10 mouse cellular contexts compared by ENCODE assay signal in genomic region chr14:78525611-78526457, GRCm38 (mm10). TPM values are rescaled to one million over a fixed set of nuclear protein-coding genes. Genes with fewer than 3 reads are reported as not detected.
DNase-seq lines count a peak whose midpoint lies in the region; ATAC-seq and TF ChIP-seq lines count a peak whose summit lies in the region.
"Had no signal": no experiment of that assay in that cellular context is flagged by ENCODE, and none has a peak within 500 bp of the region (broad histone marks: within the 10 kb centered on the region; RNA-seq: fewer than 3 reads in every experiment).

No protein-coding gene starts in this region.

- H3K4me2 ChIP-seq in heart, embryonic 13.5 days = no peak overlapping the region
- H3K4me2 ChIP-seq in lung, postnatal 0 days (replicated peaks; ENCODE audit: low read depth, low read length) = no peak overlapping the region
- H3K4me2 ChIP-seq in liver, embryonic 13.5 days = no peak overlapping the region
- no peak overlapping the region for H3K4me2 ChIP-seq in stomach, postnatal 0 days (replicated peaks; ENCODE audit: low read depth)

- no peaks in the 10 kb centered on the region for H3K9me3 ChIP-seq in heart, embryonic 13.5 days
- no peaks in the 10 kb centered on the region for H3K9me3 ChIP-seq in lung, postnatal 0 days (ENCODE audit: low read length)
- no peaks in the 10 kb centered on the region for H3K9me3 ChIP-seq in liver, embryonic 13.5 days (replicated peaks)
- no peaks in the 10 kb centered on the region for H3K9me3 ChIP-seq in stomach, postnatal 0 days (ENCODE audit: control insufficient read depth, low read length)

- peaks cover 63% of the 10 kb centered on the region for H3K4me1 ChIP-seq in heart, embryonic 13.5 days
- peaks cover 18% of the 10 kb centered on the region for H3K4me1 ChIP-seq in heart, adult 2 months (ENCODE audit: control insufficient read depth, insufficient read depth, low read length)
- peaks cover 22% of the 10 kb centered on the region; the same call in 1 of the 2 replicates for H3K4me1 ChIP-seq in lung, postnatal 0 days (ENCODE audit: insufficient read depth, low read depth, low read length)
- peaks cover 53% of the 10 kb centered on the region for H3K4me1 ChIP-seq in liver, embryonic 13.5 days (replicated peaks)
- peaks cover 8% of the 10 kb centered on the region; the same call in 1 of the 2 replicates for H3K4me1 ChIP-seq in stomach, postnatal 0 days (replicated peaks; ENCODE audit: control insufficient read depth, insufficient read depth)

- TF ChIP-seq POLR2A in heart, adult 2 months (IDR thresholded peaks at IDR 0.05; ENCODE audit: insufficient read depth, low read depth, low read length) = no peak

- WGBS in heart, embryonic 13.5 days = 87% methylated on average over 3 of the region's 3 CpGs
- WGBS in heart, adult 2 months = 92% methylated on average over 3 of the region's 3 CpGs
- 93% methylated on average over 3 of the region's 3 CpGs for WGBS in lung, postnatal 0 days
- WGBS in liver, embryonic 13.5 days (ENCODE audit: insufficient replicate concordance) = 90% methylated on average over 3 of the region's 3 CpGs
- 88% methylated on average over 3 of the region's 3 CpGs for WGBS in stomach, postnatal 0 days

- H3K9ac ChIP-seq in heart, embryonic 13.5 days = peak overlapping the region; percentile 28; the same call in 1 of the 2 replicates
- no peak overlapping the region for H3K9ac ChIP-seq in heart, adult 2 months (ENCODE audit: low read depth, low read length)
- no peak overlapping the region for H3K9ac ChIP-seq in lung, postnatal 0 days (replicated peaks; ENCODE audit: low read depth)
- peak overlapping the region; percentile 20; the same call in 1 of the 2 replicates for H3K9ac ChIP-seq in liver, embryonic 13.5 days
- no peak overlapping the region for H3K9ac ChIP-seq in stomach, postnatal 0 days (ENCODE audit: low read length)

- no peak overlapping the region for H3K4me3 ChIP-seq in heart, embryonic 13.5 days
- no peak overlapping the region for H3K4me3 ChIP-seq in heart, adult 2 months
- no peak overlapping the region for H3K4me3 ChIP-seq in lung, postnatal 0 days (ENCODE audit: low read depth, low read length)
- H3K4me3 ChIP-seq in liver, embryonic 13.5 days (replicated peaks) = no peak overlapping the region
- H3K4me3 ChIP-seq in stomach, postnatal 0 days (ENCODE audit: low read depth, low read length) = no peak overlapping the region

- no peak for ATAC-seq in heart, embryonic 13.5 days (ENCODE audit: extremely low read depth, insufficient number of reproducible peaks, low FRiP score, low TSS enrichment)
- 0 out of 2 replicates have a peak, but pooled peaks have one; percentile 19 for ATAC-seq in lung, postnatal 0 days
- ATAC-seq in liver, embryonic 13.5 days (ENCODE audit: low read depth) = peak; percentile 77
- peak; percentile 54 for ATAC-seq in stomach, postnatal 0 days (ENCODE audit: low FRiP score, low TSS enrichment)

- intact Hi-C loops in heart, adult 2 months (cut with DNase I) = no loop called here
- intact Hi-C loops in left cerebral cortex, postnatal 36 days (cut with DNase I) = no loop called here

- no peak for TF ChIP-seq EP300 in heart, adult 2 months (IDR thresholded peaks at IDR 0.05; ENCODE audit: insufficient read depth, low read depth, low read length)
- no peak for TF ChIP-seq EP300 in lung, postnatal 0 days (IDR thresholded peaks at IDR 0.05)
- no peak for TF ChIP-seq EP300 in stomach, postnatal 0 days (optimal IDR thresholded peaks at IDR 0.05)

- H3K79me2 ChIP-seq in heart, adult 2 months (replicated peaks; ENCODE audit: control insufficient read depth, insufficient read depth, low read length) = peaks cover 6% of the 10 kb centered on the region; the same call in 1 of the 2 replicates

- H3K27me3 ChIP-seq in heart, embryonic 13.5 days (replicated peaks) = no peaks in the 10 kb centered on the region
- no peaks in the 10 kb centered on the region for H3K27me3 ChIP-seq in heart, adult 2 months (ENCODE audit: control insufficient read depth, insufficient read depth, low read length)
- no peaks in the 10 kb centered on the region for H3K27me3 ChIP-seq in lung, postnatal 0 days (replicated peaks; ENCODE audit: insufficient read depth, low read length)
- no peaks in the 10 kb centered on the region for H3K27me3 ChIP-seq in liver, embryonic 13.5 days
- no peaks in the 10 kb centered on the region for H3K27me3 ChIP-seq in stomach, postnatal 0 days (ENCODE audit: control insufficient read depth, insufficient read depth, low read length)

- DNase-seq in heart, adult 2 months = no peak
- no peak for DNase-seq in lung, postnatal 0 days (ENCODE audit: low spot score)
- no peak for DNase-seq in lung, adult 18-20 months
- no peak for DNase-seq in liver, embryonic 13.5 days
- DNase-seq in stomach, postnatal 0 days (ENCODE audit: low spot score) = peak; percentile 20
- DNase-seq in left cerebral cortex, postnatal 36 days (ENCODE audit: low spot score in 2 of 2) = no peak
- DNase-seq in spleen, postnatal 14 days (ENCODE audit: low spot score in 2 of 2) = no peak
- DNase-seq: gastrocnemius, postnatal 36 days; lung, postnatal 36 days had no signal

- no peak for TF ChIP-seq CTCF in heart, adult 2 months (IDR thresholded peaks at IDR 0.05)
- no peak for TF ChIP-seq CTCF in lung, postnatal 0 days (IDR thresholded peaks at IDR 0.05)
- TF ChIP-seq CTCF in stomach, postnatal 0 days (IDR thresholded peaks at IDR 0.05; ENCODE audit: low read depth) = no peak

- peaks cover 10% of the 10 kb centered on the region for H3K36me3 ChIP-seq in heart, embryonic 13.5 days
- peaks cover 35% of the 10 kb centered on the region for H3K36me3 ChIP-seq in heart, adult 2 months (ENCODE audit: control insufficient read depth, insufficient read depth, low read length)
- H3K36me3 ChIP-seq in lung, postnatal 0 days (ENCODE audit: insufficient read depth, low read length) = no peaks in the 10 kb centered on the region
- 0 out of 2 replicates have a peak, but pooled peaks cover 6% of the 10 kb centered on the region for H3K36me3 ChIP-seq in liver, embryonic 13.5 days
- no peaks in the 10 kb centered on the region for H3K36me3 ChIP-seq in stomach, postnatal 0 days (ENCODE audit: control insufficient read depth, insufficient read depth, low read length)

- peak overlapping the region; percentile 20; the same call in 1 of the 2 replicates for H3K27ac ChIP-seq in heart, embryonic 13.5 days (replicated peaks)
- H3K27ac ChIP-seq in heart, adult 2 months = no peak overlapping the region
- no peak overlapping the region for H3K27ac ChIP-seq in lung, postnatal 0 days (ENCODE audit: low read length)
- H3K27ac ChIP-seq in liver, embryonic 13.5 days = no peak overlapping the region; the same call in 1 of the 2 replicates
- H3K27ac ChIP-seq in stomach, postnatal 0 days (replicated peaks) = 0 out of 2 replicates have a peak overlapping the region, but pooled peaks have one; percentile 13

RNA-seq across cellular contexts. Expression of gene Akap11, which starts 10.8 kb away (rescaled TPM):
- polyA plus RNA-seq in heart, embryonic 13.5 days (2015; fragmentation: Nextera tagmentation; extraction: Ambion mirVana) = 12.5 and 12.8 TPM in 2 replicates
- 10 to 100 TPM; 31.2 to 35.5 TPM for total RNA-seq in heart, adult 2 months (2021)
- polyA plus RNA-seq in heart, adult 2 months (2012; rRNA removed) = 6.1 and 13.1 TPM in 2 replicates
- 9.4 and 12.2 TPM in 2 replicates for polyA plus RNA-seq in lung, postnatal 0 days (2015; fragmentation: Nextera tagmentation; extraction: Ambion mirVana)
- polyA plus RNA-seq in liver, embryonic 13.5 days (2015; fragmentation: Nextera tagmentation; extraction: Ambion mirVana) = 6.9 and 9.4 TPM in 2 replicates
- polyA plus RNA-seq in stomach, postnatal 0 days (2015; fragmentation: Nextera tagmentation; extraction: Ambion mirVana) = 6.0 TPM in 2 replicates
- total RNA-seq in left cerebral cortex, postnatal 36 days (2021) = 100 to 1,000 TPM; 160 to 181 TPM

Comparison
In these comparisons a context has a peak if more than half of its experiments do, and no peak if none do; other contexts are left out.
1. H3K27ac ChIP-seq: peak in heart, embryonic 13.5 days (single experiment) and stomach, postnatal 0 days (single experiment); none in heart, adult 2 months (single experiment), lung, postnatal 0 days (single experiment) and liver, embryonic 13.5 days (single experiment).
2. H3K9ac ChIP-seq: peak in heart, embryonic 13.5 days (single experiment) and liver, embryonic 13.5 days (single experiment); none in heart, adult 2 months (single experiment), lung, postnatal 0 days (single experiment) and stomach, postnatal 0 days (single experiment).